Mouse (Mus musculus): ENCODE measurements around the gene Sult2a6.

Gene Sult2a6

GRCm38 (mm10) chr7:14254770-14255169 lies at the start of gene Sult2a6:
Sult2a6 (minus strand) TSS chr7:14254870.
- no peak for DNase-seq (ENCODE audit: extremely low spot score)

DNA sequence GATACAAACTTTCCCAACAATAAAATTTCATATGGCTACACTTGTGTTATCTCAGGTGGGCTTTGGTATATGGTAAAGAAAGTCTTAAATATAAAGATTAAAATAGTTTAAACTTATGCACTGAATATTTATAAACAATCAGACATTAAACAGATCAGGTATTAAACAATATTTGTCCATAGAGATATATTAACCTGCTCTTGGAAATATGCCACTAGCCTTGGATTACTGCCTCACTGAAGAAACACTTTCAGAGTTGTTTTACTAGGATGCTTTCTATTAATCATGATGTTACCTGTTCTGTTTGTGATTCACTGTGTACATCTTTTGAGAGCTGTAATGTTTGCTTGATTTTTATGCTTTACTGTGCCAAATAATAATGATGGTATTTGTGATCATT lies 39.4 kb downstream of the Sult2a6 start:
- no peak for DNase-seq (ENCODE audit: extremely low spot score)

DNA sequence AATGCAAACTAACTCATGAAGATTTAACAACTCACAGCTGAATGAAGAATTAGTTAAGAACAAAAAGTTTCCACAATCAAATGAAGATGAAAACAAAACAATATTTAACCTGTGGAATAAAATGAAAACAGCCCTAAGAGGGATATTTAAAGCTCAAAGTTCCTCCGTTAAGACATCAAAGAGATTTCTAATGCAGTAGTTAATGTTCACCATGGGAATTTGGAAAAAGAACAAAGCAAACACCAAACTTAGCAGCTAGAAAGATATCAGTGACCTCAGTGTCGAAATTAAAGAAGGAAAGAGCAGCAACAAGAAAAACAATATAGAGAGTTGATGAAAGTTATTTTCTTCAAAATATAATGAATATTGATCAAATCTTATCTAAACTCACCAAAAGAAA lies 51.3 kb downstream of the Sult2a6 start:
- DNase-seq (ENCODE audit: extremely low spot score), result no peak

DNA sequence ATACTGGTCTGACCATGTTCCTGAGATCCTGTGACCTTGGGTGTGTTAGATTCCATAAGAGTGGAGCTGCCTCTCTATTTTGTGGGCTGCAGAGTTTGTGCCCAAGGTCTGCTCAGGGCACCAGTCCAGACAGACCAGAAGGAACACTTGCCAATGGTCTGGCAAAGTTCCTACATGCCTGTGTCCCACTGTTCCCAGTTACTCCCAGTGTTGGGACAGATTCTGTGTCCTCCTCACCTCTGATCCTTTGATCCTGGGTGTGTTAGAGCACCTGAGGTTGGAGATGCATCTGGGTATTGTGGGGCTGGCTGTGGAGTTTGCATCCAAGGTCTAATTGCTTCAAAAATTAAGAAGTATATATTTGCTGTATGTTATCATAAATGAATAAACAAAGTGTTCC lies 52.2 kb downstream of the Sult2a6 start:
- DNase-seq (ENCODE audit: extremely low spot score), result no peak
